Mouse (Mus musculus): ENCODE measurements at regions not wholly inside any gene's neighbourhood (a gene's known extent, or its start where the extent isn't known, plus 50 kb on each side); places are given as distances from the start of the nearest gene placed in this dataset.

GRCm38 (mm10) chr7:137841044-137841443, 403.6 kb downstream of the Glrx3 start:
- no peak for ATAC-seq (ENCODE audit: low FRiP score)
- Histone ChIP-seq H3K4me1 (replicated peaks; ENCODE audit: control insufficient read depth, insufficient read depth, low read length) (no peaks in the 10 kb centered on the region), H3K9ac (no peak overlapping the region), H3K36me3 (replicated peaks; ENCODE audit: control insufficient read depth, insufficient read depth) (no peaks in the 10 kb centered on the region), H3K9me3 (ENCODE audit: control insufficient read depth, low read length) (no peaks in the 10 kb centered on the region), H3K27ac (no peak overlapping the region), H3K4me3 (replicated peaks; ENCODE audit: low read length) (no peak overlapping the region), H3K27me3 (ENCODE audit: control insufficient read depth, insufficient read depth, low read length) (no peaks in the 10 kb centered on the region), H3K4me2 (replicated peaks) (no peak overlapping the region)
- DNase-seq (ENCODE audit: low spot score): no peak
- 56% methylated on average over 5 of the region's 5 CpGs for WGBS

GRCm38 (mm10) chr7:137841456-137842100, 404.2 kb downstream of the Glrx3 start:
- DNase-seq (ENCODE audit: low spot score): no peak
- Histone ChIP-seq H3K4me2 (replicated peaks) (no peak overlapping the region), H3K9me3 (ENCODE audit: control insufficient read depth, low read length) (no peaks in the 10 kb centered on the region), H3K4me3 (replicated peaks; ENCODE audit: low read length) (no peak overlapping the region), H3K27ac (no peak overlapping the region), H3K36me3 (replicated peaks; ENCODE audit: control insufficient read depth, insufficient read depth) (no peaks in the 10 kb centered on the region), H3K27me3 (ENCODE audit: control insufficient read depth, insufficient read depth, low read length) (no peaks in the 10 kb centered on the region), H3K4me1 (replicated peaks; ENCODE audit: control insufficient read depth, insufficient read depth, low read length) (no peaks in the 10 kb centered on the region), H3K9ac (no peak overlapping the region)
- 40% methylated on average over 8 of the region's 8 CpGs for WGBS
- ATAC-seq (ENCODE audit: low FRiP score): no peak

GRCm38 (mm10) chr7:137847856-137848255, 410.4 kb downstream of the Glrx3 start:
- 27% methylated on average over 11 of the region's 11 CpGs for WGBS
- Histone ChIP-seq H3K9ac (0 out of 2 replicates have a peak overlapping the region, but pooled peaks have one; percentile 31), H3K27me3 (ENCODE audit: control insufficient read depth, insufficient read depth, low read length) (no peaks in the 10 kb centered on the region), H3K4me1 (replicated peaks; ENCODE audit: control insufficient read depth, insufficient read depth, low read length) (peaks cover 6% of the 10 kb centered on the region; the same call in 1 of the 2 replicates), H3K4me2 (replicated peaks) (peak overlapping the region; percentile 6; the same call in 1 of the 2 replicates), H3K4me3 (replicated peaks; ENCODE audit: low read length) (no peak overlapping the region), H3K9me3 (ENCODE audit: control insufficient read depth, low read length) (no peaks in the 10 kb centered on the region), H3K36me3 (replicated peaks; ENCODE audit: control insufficient read depth, insufficient read depth) (no peaks in the 10 kb centered on the region), H3K27ac (peak overlapping the region; percentile 30)
- peak; percentile 57 for DNase-seq (ENCODE audit: low spot score)
- no peak for ATAC-seq (ENCODE audit: low FRiP score)

GRCm38 (mm10) chr7:137851061-137851460, 413.6 kb downstream of the Glrx3 start:
- Histone ChIP-seq H3K9ac (no peak overlapping the region), H3K4me1 (replicated peaks; ENCODE audit: control insufficient read depth, insufficient read depth, low read length) (peaks cover 6% of the 10 kb centered on the region; the same call in 1 of the 2 replicates), H3K27me3 (ENCODE audit: control insufficient read depth, insufficient read depth, low read length) (no peaks in the 10 kb centered on the region), H3K27ac (no peak overlapping the region), H3K4me2 (replicated peaks) (no peak overlapping the region), H3K36me3 (replicated peaks; ENCODE audit: control insufficient read depth, insufficient read depth) (no peaks in the 10 kb centered on the region), H3K9me3 (ENCODE audit: control insufficient read depth, low read length) (no peaks in the 10 kb centered on the region), H3K4me3 (replicated peaks; ENCODE audit: low read length) (no peak overlapping the region)
- no peak for DNase-seq (ENCODE audit: low spot score)
- WGBS: 28% methylated on average over 4 of the region's 4 CpGs
- ATAC-seq (ENCODE audit: low FRiP score): no peak

GRCm38 (mm10) chr7:137859681-137860080, 422.3 kb downstream of the Glrx3 start:
- Histone ChIP-seq H3K36me3 (replicated peaks; ENCODE audit: control insufficient read depth, insufficient read depth) (no peaks in the 10 kb centered on the region), H3K4me1 (replicated peaks; ENCODE audit: control insufficient read depth, insufficient read depth, low read length) (no peaks in the 10 kb centered on the region), H3K4me2 (replicated peaks) (no peak overlapping the region), H3K4me3 (replicated peaks; ENCODE audit: low read length) (no peak overlapping the region), H3K9me3 (ENCODE audit: control insufficient read depth, low read length) (no peaks in the 10 kb centered on the region), H3K27me3 (ENCODE audit: control insufficient read depth, insufficient read depth, low read length) (no peaks in the 10 kb centered on the region; the same call in 1 of the 2 replicates), H3K27ac (no peak overlapping the region), H3K9ac (no peak overlapping the region)
- ATAC-seq (ENCODE audit: low FRiP score) (no peak), DNase-seq (ENCODE audit: low spot score) (no peak)
- WGBS: 65% methylated on average over 3 of the region's 3 CpGs

- H3K9ac ChIP-seq: no peak overlapping the region
- H3K36me3 ChIP-seq (replicated peaks; ENCODE audit: control insufficient read depth, insufficient read depth): no peaks in the 10 kb centered on the region
- no peak overlapping the region for H3K4me2 ChIP-seq (replicated peaks)
- WGBS: 80% methylated on average over 8 of the region's 8 CpGs
- H3K27ac ChIP-seq: no peak overlapping the region
- ATAC-seq (ENCODE audit: low FRiP score) (no peak), DNase-seq (ENCODE audit: low spot score) (no peak)
- H3K4me3 ChIP-seq (replicated peaks; ENCODE audit: low read length): no peak overlapping the region
- no peaks in the 10 kb centered on the region for H3K9me3 ChIP-seq (ENCODE audit: control insufficient read depth, low read length)
- H3K4me1 ChIP-seq (replicated peaks; ENCODE audit: control insufficient read depth, insufficient read depth, low read length): peaks cover 3% of the 10 kb centered on the region; the same call in 1 of the 2 replicates
- no peaks in the 10 kb centered on the region; the same call in 1 of the 2 replicates for H3K27me3 ChIP-seq (ENCODE audit: control insufficient read depth, insufficient read depth, low read length)
These were observed 423.1 kb downstream of the Glrx3 start for GRCm38 (mm10) chr7:137860520-137860919.

- no peaks in the 10 kb centered on the region for H3K36me3 ChIP-seq (replicated peaks; ENCODE audit: control insufficient read depth, insufficient read depth)
- no peak for DNase-seq (ENCODE audit: low spot score)
- H3K27me3 ChIP-seq (ENCODE audit: control insufficient read depth, insufficient read depth, low read length): no peaks in the 10 kb centered on the region
- H3K4me3 ChIP-seq (replicated peaks; ENCODE audit: low read length): no peak overlapping the region
- H3K27ac ChIP-seq: no peak overlapping the region
- H3K9ac ChIP-seq: no peak overlapping the region
- no peak overlapping the region for H3K4me2 ChIP-seq (replicated peaks)
- no peak for ATAC-seq (ENCODE audit: low FRiP score)
- WGBS: 36% methylated on average over 4 of the region's 4 CpGs
- no peaks in the 10 kb centered on the region for H3K9me3 ChIP-seq (ENCODE audit: control insufficient read depth, low read length)
- peaks cover 8% of the 10 kb centered on the region; the same call in 1 of the 2 replicates for H3K4me1 ChIP-seq (replicated peaks; ENCODE audit: control insufficient read depth, insufficient read depth, low read length)
These were observed 427.5 kb downstream of the Glrx3 start for GRCm38 (mm10) chr7:137864912-137865311.

- no peak for ATAC-seq (ENCODE audit: low FRiP score)
- 23% methylated on average over 7 of the region's 7 CpGs for WGBS
- H3K9me3 ChIP-seq (ENCODE audit: control insufficient read depth, low read length): no peaks in the 10 kb centered on the region
These were observed 428.0 kb downstream of the Glrx3 start for GRCm38 (mm10) chr7:137865457-137865856.

GRCm38 (mm10) chr7:137866880-137867279, 429.5 kb downstream of the Glrx3 start:
- Histone ChIP-seq H3K4me2 (replicated peaks) (no peak overlapping the region), H3K27ac (no peak overlapping the region), H3K9me3 (ENCODE audit: control insufficient read depth, low read length) (no peaks in the 10 kb centered on the region), H3K4me3 (replicated peaks; ENCODE audit: low read length) (no peak overlapping the region), H3K36me3 (replicated peaks; ENCODE audit: control insufficient read depth, insufficient read depth) (no peaks in the 10 kb centered on the region), H3K27me3 (ENCODE audit: control insufficient read depth, insufficient read depth, low read length) (no peaks in the 10 kb centered on the region), H3K4me1 (replicated peaks; ENCODE audit: control insufficient read depth, insufficient read depth, low read length) (peaks cover 8% of the 10 kb centered on the region; the same call in 1 of the 2 replicates), H3K9ac (no peak overlapping the region)
- no peak for ATAC-seq (ENCODE audit: low FRiP score)
- DNase-seq (ENCODE audit: low spot score): no peak
- WGBS: 59% methylated on average over 6 of the region's 6 CpGs

More at GRCm38 (mm10) chr7:137865457-137865856, 428.0 kb downstream of the Glrx3 start:
- H3K27me3 ChIP-seq (ENCODE audit: control insufficient read depth, insufficient read depth, low read length): no peaks in the 10 kb centered on the region
- H3K9ac ChIP-seq: no peak overlapping the region
- no peak overlapping the region for H3K27ac ChIP-seq
- H3K36me3 ChIP-seq (replicated peaks; ENCODE audit: control insufficient read depth, insufficient read depth): no peaks in the 10 kb centered on the region
- peaks cover 8% of the 10 kb centered on the region; the same call in 1 of the 2 replicates for H3K4me1 ChIP-seq (replicated peaks; ENCODE audit: control insufficient read depth, insufficient read depth, low read length)
- no peak overlapping the region for H3K4me3 ChIP-seq (replicated peaks; ENCODE audit: low read length)
- H3K4me2 ChIP-seq (replicated peaks): no peak overlapping the region
- DNase-seq (ENCODE audit: low spot score): no peak
